Mouse (Mus musculus) CH12.LX (cell line): ENCODE measurements around the gene Map4k4. TPM values are rescaled to one million over a fixed set of nuclear protein-coding genes. Genes with fewer than 3 reads are reported as not detected.

Experiments
- DNase-seq: peaks from one replicate; pipeline ENCODE4 v3.0.0-alpha.2; 2013; ENCODE audit errors: extremely low read depth
- H3K27ac ChIP-seq: 2 replicates; pipeline ENCODE4 v1.5.1; 2012; ENCODE audit warnings: low read depth, mild to moderate bottlenecking, control low read depth, moderate library complexity; ENCODE audit not compliant: insufficient read depth
- H3K27me3 ChIP-seq: replicated peaks from 2 replicates; pipeline ENCODE3; 2012; ENCODE audit warnings: inconsistent platforms
- H3K36me3 ChIP-seq, 2 experiments: replicated peaks in 1 of 2; 2 replicates each; pipeline versions ENCODE3 to v1.6.1; 2012; ENCODE audit warnings: inconsistent platforms in 1 of 2, low read length in 1 of 2, mild to moderate bottlenecking in 1 of 2, mixed read lengths in 1 of 2, moderate library complexity in 1 of 2; ENCODE audit not compliant: control insufficient read depth in 1 of 2, insufficient read depth in 1 of 2
- H3K4me1 ChIP-seq, 2 experiments: 2 replicates each; pipeline ENCODE4 v1.6.1; 2012; ENCODE audit warnings: inconsistent platforms in 1 of 2, moderate library complexity in 1 of 2; ENCODE audit not compliant: insufficient read depth in 2 of 2, control insufficient read depth in 1 of 2
- H3K4me2 ChIP-seq: 2 replicates; pipeline ENCODE4 v1.6.1; 2012; ENCODE audit warnings: low read depth, mild to moderate bottlenecking, control low read depth; ENCODE audit not compliant: poor library complexity, insufficient read depth, severe bottlenecking
- H3K4me3 ChIP-seq, 3 experiments: fragments of 150-350 bp in 1 of 3; sonication (generic) in 1 of 3; replicated peaks in 1 of 3; 2 replicates each; pipeline versions ENCODE3 to v1.5.1; 2011 to 2012; ENCODE audit warnings: low read depth in 2 of 3, low read length in 2 of 3, mild to moderate bottlenecking in 2 of 3, moderate library complexity in 2 of 3, control low read depth in 1 of 3, improper control_type of control experiment in 1 of 3, inconsistent platforms in 1 of 3, mixed read lengths in 1 of 3; ENCODE audit not compliant: poor library complexity in 1 of 3
- H3K79me2 ChIP-seq: replicated peaks from 2 replicates; pipeline ENCODE4 v1.6.1; 2012; ENCODE audit warnings: mild to moderate bottlenecking, moderate library complexity; ENCODE audit not compliant: control insufficient read depth, poor library complexity, insufficient read depth, severe bottlenecking; ENCODE audit errors: extremely low read depth
- H3K9ac ChIP-seq: 2 replicates; pipeline ENCODE4 v1.6.1; 2012; ENCODE audit warnings: low read depth, mild to moderate bottlenecking, control low read depth, moderate library complexity; ENCODE audit not compliant: insufficient read depth
- H3K9me3 ChIP-seq: replicated peaks from 2 replicates; pipeline ENCODE3; 2012; ENCODE audit warnings: low read length, inconsistent platforms, mixed read lengths
- BHLHE40 ChIP-seq: IDR thresholded peaks from 2 replicates; pipeline ENCODE4 v1.6.1; 2011; ENCODE audit warnings: mild to moderate bottlenecking, low read depth, low read length, improper control_type of control experiment
- CHD1 ChIP-seq: IDR thresholded peaks from 2 replicates; pipeline ENCODE4 v1.6.1; 2012; ENCODE audit warnings: low read depth, low read length, improper control_type of control experiment, inconsistent platforms
- CHD2 ChIP-seq: IDR thresholded peaks from 2 replicates; pipeline ENCODE4 v1.6.1; 2011; ENCODE audit warnings: low read length, improper control_type of control experiment
- CTCF ChIP-seq, 2 experiments: IDR thresholded peaks in 1 of 2; conservative IDR thresholded peaks in 1 of 2; 2 replicates each; pipeline ENCODE4 v1.5.1; 2011 to 2012; ENCODE audit warnings: low read depth in 2 of 2, low read length in 2 of 2, improper control_type of control experiment in 1 of 2, inconsistent platforms in 1 of 2, mild to moderate bottlenecking in 1 of 2, moderate library complexity in 1 of 2
- E2F4 ChIP-seq: IDR thresholded peaks from 2 replicates; pipeline ENCODE4 v1.6.1; 2011; ENCODE audit warnings: low read depth, low read length, improper control_type of control experiment; ENCODE audit not compliant: insufficient replicate concordance
- ELF1 ChIP-seq: IDR thresholded peaks from 2 replicates; pipeline ENCODE4 v1.6.1; 2014; ENCODE audit warnings: low read depth, mild to moderate bottlenecking, inconsistent platforms, low read length, improper control_type of control experiment
- EP300 ChIP-seq: IDR thresholded peaks from 2 replicates; pipeline ENCODE4 v1.6.1; 2011; ENCODE audit warnings: low read length, improper control_type of control experiment
- ETS1 ChIP-seq: conservative IDR thresholded peaks from 2 replicates; pipeline ENCODE4 v1.6.1; 2012; ENCODE audit warnings: low read depth, mild to moderate bottlenecking, inconsistent platforms, low read length, improper control_type of control experiment, moderate library complexity
- GABPA ChIP-seq: IDR thresholded peaks from 2 replicates; pipeline ENCODE4 v1.6.1; 2012; ENCODE audit warnings: low read depth, low read length, improper control_type of control experiment, inconsistent platforms; ENCODE audit not compliant: insufficient replicate concordance
- HCFC1 ChIP-seq: IDR thresholded peaks from 2 replicates; pipeline ENCODE4 v1.6.1; 2012; ENCODE audit warnings: low read depth, mild to moderate bottlenecking, inconsistent platforms, low read length, improper control_type of control experiment
- JUND ChIP-seq: conservative IDR thresholded peaks from 2 replicates; pipeline ENCODE4 v1.6.1; 2011; ENCODE audit warnings: low read depth, low read length, improper control_type of control experiment
- KAT2A ChIP-seq: IDR thresholded peaks from 2 replicates; pipeline ENCODE4 v1.6.1; 2012; ENCODE audit warnings: low read length, improper control_type of control experiment, inconsistent platforms; ENCODE audit not compliant: insufficient replicate concordance
- MAFK ChIP-seq: IDR thresholded peaks from 2 replicates; pipeline ENCODE4 v1.6.1; 2011; ENCODE audit warnings: low read length, improper control_type of control experiment; ENCODE audit not compliant: insufficient replicate concordance
- MAX ChIP-seq: IDR thresholded peaks from 2 replicates; pipeline ENCODE4 v1.6.1; 2011; ENCODE audit warnings: low read length, improper control_type of control experiment
- MYC ChIP-seq: IDR thresholded peaks from 2 replicates; pipeline ENCODE4 v1.6.1; 2011; ENCODE audit warnings: low read depth, mild to moderate bottlenecking, improper control_type of control experiment, low read length
- NRF1 ChIP-seq: IDR thresholded peaks from 2 replicates; pipeline ENCODE4 v1.6.1; 2014; ENCODE audit warnings: low read depth, mild to moderate bottlenecking, inconsistent platforms, low read length, improper control_type of control experiment, moderate library complexity
- POLR2AphosphoS2 ChIP-seq: IDR thresholded peaks from 2 replicates; pipeline ENCODE4 v1.6.1; 2011; ENCODE audit warnings: low read depth, low read length, improper control_type of control experiment
- SIN3A ChIP-seq: IDR thresholded peaks from 2 replicates; pipeline ENCODE4 v1.6.1; 2012; ENCODE audit warnings: low read length, improper control_type of control experiment, inconsistent platforms
- SMC3 ChIP-seq: IDR thresholded peaks from 2 replicates; pipeline ENCODE4 v1.6.1; 2011; ENCODE audit warnings: low read depth, low read length, improper control_type of control experiment
- TBP ChIP-seq: conservative IDR thresholded peaks from 2 replicates; pipeline ENCODE4 v1.6.1; 2011; ENCODE audit warnings: low read depth, low read length, improper control_type of control experiment
- UBTF ChIP-seq: IDR thresholded peaks from 2 replicates; pipeline ENCODE4 v1.6.1; 2012; ENCODE audit warnings: low read depth, mild to moderate bottlenecking, inconsistent platforms, low read length, improper control_type of control experiment, moderate library complexity
- USF1 ChIP-seq: IDR thresholded peaks from 2 replicates; pipeline ENCODE4 v1.6.1; 2014; ENCODE audit warnings: low read depth, mild to moderate bottlenecking, inconsistent platforms, low read length, improper control_type of control experiment
- USF2 ChIP-seq: conservative IDR thresholded peaks from 2 replicates; pipeline ENCODE4 v1.6.1; 2011; ENCODE audit warnings: low read depth, low read length, improper control_type of control experiment
- ZKSCAN1 ChIP-seq: IDR thresholded peaks from 2 replicates; pipeline ENCODE4 v1.6.1; 2012; ENCODE audit warnings: low read depth, inconsistent platforms, low read length, improper control_type of control experiment, borderline replicate concordance
- ZNF384 ChIP-seq: IDR thresholded peaks from 2 replicates; pipeline ENCODE4 v1.6.1; 2012; ENCODE audit warnings: low read depth, low read length, improper control_type of control experiment, inconsistent platforms
- dilution Hi-C: fragments of 300-500 bp; cut with MboI; formaldehyde crosslinking; loops from 2 replicates; pipeline ENCODE4 v1.14.3; 2020; ENCODE audit warnings: low sequenced_read_pairs; ENCODE audit not compliant: extremely low pct_unique_long_range_greater_than_20kb, extremely low pct_ligation_motif_present
- in situ Hi-C: fragments of 300-500 bp; cut with MboI; formaldehyde crosslinking; loops from 3 replicates; pipeline ENCODE4 v1.14.3; 2019; ENCODE audit warnings: low sequenced_read_pairs, low pct_ligation_motif_present, low pct_unique_long_range_greater_than_20kb, mixed read lengths
- polyA plus RNA-seq: library from polyadenylated mRNA; unstranded; fragments of >175 nt; gene quantifications from 2 replicates; pipeline ENCODE4 v1.2.1, GENCODE M21; 2012; ENCODE audit warnings: low read depth; ENCODE audit not compliant: insufficient read length
- total RNA-seq, 2 experiments: library from RNA; depleted of rRNA; stranded (reverse); fragments of 300-350 nt in 1 of 2; fragments of >200 nt in 1 of 2; gene quantifications; 2 replicates each; pipeline ENCODE4 v1.2.3; 2012 to 2014

Gene Map4k4
- total and polyA plus RNA-seq, 3 experiments = 21.8 to 46.3 (median 41.0) TPM

DNA sequence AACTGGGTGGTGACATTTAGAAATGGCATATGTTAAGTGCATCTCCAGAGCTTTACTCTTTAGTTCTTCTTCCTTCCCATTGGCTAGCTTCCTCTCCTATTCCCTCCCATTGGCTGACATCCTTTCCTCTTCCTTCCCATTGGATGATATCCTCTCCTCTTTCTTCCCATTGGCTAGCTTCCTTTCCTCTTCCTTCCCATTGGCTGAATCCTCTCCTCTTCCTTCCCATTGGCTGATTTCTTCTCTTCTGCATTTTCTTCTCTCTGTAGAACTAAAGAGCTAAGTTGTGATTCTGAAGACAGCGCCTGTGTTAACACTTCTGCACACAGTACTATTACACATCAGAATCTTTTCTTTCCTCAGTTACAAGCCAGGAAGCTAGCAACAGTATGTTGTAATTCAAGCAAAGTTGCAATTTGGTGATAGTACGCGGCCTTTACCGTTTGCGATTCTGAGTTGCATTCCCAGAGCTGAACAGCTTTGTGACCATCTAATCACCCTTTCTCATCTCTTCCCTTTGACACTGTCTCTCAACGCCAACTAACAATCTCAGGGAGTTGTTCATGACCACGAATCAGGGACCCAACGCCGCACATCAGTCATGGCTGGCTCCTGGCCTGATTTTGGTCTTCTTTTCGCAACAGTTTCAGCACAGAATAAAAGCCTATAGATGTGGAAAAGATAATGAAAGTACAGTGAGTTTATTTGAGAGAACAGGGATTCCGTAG, 7.4 kb upstream of the Map4k4 start:
- dilution Hi-C loops (no loop called here), in situ Hi-C loops (no loop called here)
- H3K27ac ChIP-seq = no peak overlapping the region

DNA sequence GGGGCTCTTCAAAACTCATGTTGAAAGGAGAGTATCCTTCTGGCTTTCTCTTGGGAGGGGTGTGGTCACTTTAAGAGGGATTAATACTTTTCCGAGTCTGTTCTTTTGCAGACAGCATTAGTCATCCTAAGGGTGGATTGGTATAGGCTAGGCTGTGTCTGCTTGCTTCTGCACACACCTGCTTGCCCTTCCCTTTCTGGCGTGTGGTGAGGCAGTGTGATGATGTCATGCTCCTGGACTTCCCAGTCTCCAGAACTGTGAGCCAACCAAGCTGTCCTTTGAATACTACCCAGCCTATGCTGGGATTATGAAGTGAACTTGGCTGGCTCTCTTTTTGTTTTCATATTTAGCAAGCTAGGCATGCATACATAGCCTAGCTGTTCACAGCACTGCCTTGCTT, 5.6 kb upstream of the Map4k4 start:
- Histone ChIP-seq H3K36me3 (no peaks in the 10 kb centered on the region), H3K4me1 (peaks cover 17 to 30% of the 10 kb centered on the region in 2 experiments), H3K4me2 (peak overlapping the region; percentile 72; the same call in 1 of the 2 replicates), H3K4me3 (no peak overlapping the region), H3K9ac (no peak overlapping the region), H3K27ac (no peak overlapping the region), H3K79me2 (no peaks in the 10 kb centered on the region), H3K27me3 (no peaks in the 10 kb centered on the region), H3K9me3 (peaks cover 4% of the 10 kb centered on the region)
- no peak for DNase-seq
- in situ Hi-C loops (no loop called here), dilution Hi-C loops (no loop called here)
- no peak for TF ChIP-seq USF2
- TF ChIP-seq NRF1 = no peak
- TF ChIP-seq E2F4 = no peak
- TF ChIP-seq ZNF384 = no peak
- TF ChIP-seq ELF1 = no peak
- no peak for TF ChIP-seq HCFC1
- TF ChIP-seq CHD2 = no peak
- TF ChIP-seq MAFK = no peak
- no peak for TF ChIP-seq CHD1
- TF ChIP-seq USF1 = no peak
- TF ChIP-seq BHLHE40 = no peak
- no peak for TF ChIP-seq ZKSCAN1
- TF ChIP-seq ETS1 = no peak

More for the DNA sequence above, 7.4 kb upstream of the Map4k4 start:
- Histone ChIP-seq H3K79me2 (no peaks in the 10 kb centered on the region), H3K4me3 (no peak overlapping the region), H3K36me3 (no peaks in the 10 kb centered on the region), H3K9ac (no peak overlapping the region), H3K27me3 (no peaks in the 10 kb centered on the region), H3K4me2 (no peak overlapping the region), H3K9me3 (peaks cover 4% of the 10 kb centered on the region), H3K4me1 (peaks cover 14 to 30% of the 10 kb centered on the region in 2 experiments)
- DNase-seq = no peak
- peak; percentile 79 for TF ChIP-seq CHD2
- no peak for TF ChIP-seq HCFC1

DNA sequence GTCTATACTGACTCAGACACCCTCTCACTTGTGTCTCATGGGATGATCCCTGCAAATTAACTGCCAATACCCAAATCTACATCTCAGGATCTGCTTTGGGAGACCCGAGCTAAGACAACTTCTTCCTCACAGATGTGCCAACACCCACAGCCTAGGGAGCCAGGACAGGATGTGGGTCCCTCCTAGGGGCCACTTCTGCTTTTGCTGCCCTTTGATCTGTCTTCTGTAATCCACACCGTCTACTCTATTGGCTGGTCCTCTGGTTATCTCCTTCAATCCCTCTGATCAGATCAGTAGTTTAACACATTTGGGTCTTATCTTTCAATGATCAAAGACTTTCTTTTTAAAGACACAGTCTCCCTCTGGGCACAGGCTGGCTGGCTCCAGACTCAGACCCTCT, 5.2 kb upstream of the Map4k4 start:
- Histone ChIP-seq H3K79me2 (no peaks in the 10 kb centered on the region), H3K4me1 (peaks cover 17 to 30% of the 10 kb centered on the region in 2 experiments), H3K9me3 (peaks cover 4% of the 10 kb centered on the region), H3K27ac (no peak overlapping the region), H3K36me3 (no peaks in the 10 kb centered on the region), H3K27me3 (no peaks in the 10 kb centered on the region), H3K4me2 (peak overlapping the region; percentile 72), H3K9ac (no peak overlapping the region), H3K4me3 (no peak overlapping the region)
- in situ Hi-C loops (no loop called here), dilution Hi-C loops (no loop called here)
- peak; percentile 61 for DNase-seq
- 0 out of 2 replicates have a peak, but pooled peaks have one; percentile 8 for TF ChIP-seq ETS1
- TF ChIP-seq JUND = no peak
- TF ChIP-seq SIN3A = no peak
- TF ChIP-seq NRF1 = no peak
- TF ChIP-seq SMC3 = no peak
- TF ChIP-seq GABPA = no peak
- TF ChIP-seq MYC = no peak
- TF ChIP-seq CHD1 = no peak
- TF ChIP-seq UBTF = no peak
- no peak for TF ChIP-seq USF1
- TF ChIP-seq CTCF (conservative IDR thresholded peaks at IDR 0.05 in 1 of 2, IDR thresholded peaks at IDR 0.05 in 1 of 2; ENCODE audit: low read depth in 2 of 2, low read length in 2 of 2) = no peak
- TF ChIP-seq EP300 = peak; percentile 86
- no peak for TF ChIP-seq TBP
- TF ChIP-seq KAT2A = no peak
- no peak for TF ChIP-seq POLR2AphosphoS2
- no peak for TF ChIP-seq MAX
